Mouse (Mus musculus) embryonic facial prominence, embryonic 13.5 days (tissue): ENCODE results near the gene Kxd1. TPM values are rescaled to one million over a fixed set of nuclear protein-coding genes. Genes with fewer than 3 reads are reported as not detected.

Experiments used
- ATAC-seq: fragments of 200-750 bp; cut with Nextera tagmentation; 2 replicates; pipeline ENCODE4 v1.8.0; 2017; ENCODE audit warnings: low read depth; ENCODE audit not compliant: insufficient number of reproducible peaks, insufficient read depth, low FRiP score, low TSS enrichment
- H3K27ac ChIP-seq: fragments of 300-500 bp; sonication (generic); 2 replicates; pipeline ENCODE4 v1.5.1; 2015; ENCODE audit warnings: moderate library complexity, mild to moderate bottlenecking, inconsistent platforms
- H3K27me3 ChIP-seq: fragments of 300-500 bp; sonication (generic); 2 replicates; pipeline ENCODE4 v1.6.1; 2015; ENCODE audit warnings: mild to moderate bottlenecking, inconsistent platforms
- H3K36me3 ChIP-seq: fragments of 300-500 bp; sonication (generic); 2 replicates; pipeline ENCODE4 v1.6.1; 2015; ENCODE audit warnings: mild to moderate bottlenecking, inconsistent platforms
- H3K4me1 ChIP-seq: fragments of 300-500 bp; sonication (generic); 2 replicates; pipeline ENCODE4 v1.6.1; 2015; ENCODE audit warnings: inconsistent platforms
- H3K4me2 ChIP-seq: fragments of 300-500 bp; sonication (generic); 2 replicates; pipeline ENCODE4 v1.6.1; 2015; ENCODE audit warnings: moderate library complexity, mild to moderate bottlenecking, inconsistent platforms
- H3K4me3 ChIP-seq: fragments of 300-500 bp; sonication (generic); 2 replicates; pipeline ENCODE4 v1.5.1; 2015; ENCODE audit warnings: mild to moderate bottlenecking, inconsistent platforms
- H3K9ac ChIP-seq: fragments of 300-500 bp; sonication (generic); 2 replicates; pipeline ENCODE4 v1.6.1; 2015; ENCODE audit warnings: mild to moderate bottlenecking, inconsistent platforms
- H3K9me3 ChIP-seq: fragments of 300-500 bp; sonication (generic); 2 replicates; pipeline ENCODE4 v1.6.1; 2016; ENCODE audit warnings: inconsistent platforms
- WGBS: fragments of 180-500 bp; shearing (Covaris S2); methylation state at CpG from one replicate; pipeline ENCODE4 v1.1.7; 2015; ENCODE audit warnings: mixed read lengths; 5-methylcytosine and 5-hydroxymethylcytosine counted together
- polyA plus RNA-seq: library from polyadenylated mRNA; unstranded; fragments of >200 nt; fragmentation: Nextera tagmentation; extraction: Ambion mirVana; gene quantifications from 2 replicates; pipeline ENCODE4 v1.2.1, GENCODE M21; 2015

Gene Kxd1
- polyA plus RNA-seq, 1 experiment from 2014 or later, result 59.9 TPM

DNA sequence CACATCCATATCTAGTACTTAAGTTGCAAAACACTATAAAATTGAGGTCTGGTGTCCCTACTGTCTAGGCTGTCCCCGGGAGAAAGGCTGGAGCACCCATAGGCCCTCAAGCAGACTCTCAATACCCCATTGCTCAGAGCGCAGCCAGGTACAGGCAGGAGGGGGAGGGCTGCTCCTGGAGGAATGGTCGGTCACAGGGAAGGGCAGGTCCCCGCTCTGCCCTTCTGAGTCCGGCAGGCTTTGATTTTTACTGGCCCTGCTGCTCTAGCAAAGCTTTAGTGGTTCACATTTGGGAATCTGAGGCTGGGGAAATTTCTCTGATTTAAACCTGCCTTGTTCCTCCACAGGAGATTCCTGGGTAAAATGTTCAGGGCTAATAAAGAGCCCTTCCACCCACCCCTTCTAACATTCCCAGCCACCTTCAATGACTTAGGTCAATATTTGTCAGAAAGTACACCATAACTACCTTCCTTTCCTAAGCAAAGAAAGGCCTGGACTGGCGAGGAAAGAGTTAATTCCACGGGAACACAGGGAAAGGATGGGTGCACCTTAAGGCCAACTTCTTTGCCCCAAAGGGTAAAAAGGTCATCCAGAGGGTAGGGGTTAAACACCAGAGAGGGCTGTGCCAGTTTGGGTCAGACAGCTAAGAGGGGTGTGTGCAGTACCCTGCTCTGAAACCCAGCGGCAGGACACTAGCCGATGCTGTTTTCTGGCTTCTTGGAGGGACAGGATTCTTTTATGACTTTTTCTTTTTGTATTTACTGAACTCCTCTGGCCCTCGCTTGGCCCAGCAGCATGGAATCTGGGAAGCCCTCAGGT lies 37.5 kb downstream of the Kxd1 start:
- ATAC-seq, result no peak
- Histone ChIP-seq H3K27ac (peak overlapping the region; percentile 89), H3K4me1 (peaks cover 85% of the 10 kb centered on the region), H3K9ac (no peak overlapping the region), H3K36me3 (no peaks in the 10 kb centered on the region), H3K27me3 (peaks cover 96% of the 10 kb centered on the region), H3K4me2 (peak overlapping the region; percentile 82), H3K4me3 (peak overlapping the region; percentile 37), H3K9me3 (no peaks in the 10 kb centered on the region)
- 20% methylated on average over 10 of the region's 10 CpGs for WGBS

DNA sequence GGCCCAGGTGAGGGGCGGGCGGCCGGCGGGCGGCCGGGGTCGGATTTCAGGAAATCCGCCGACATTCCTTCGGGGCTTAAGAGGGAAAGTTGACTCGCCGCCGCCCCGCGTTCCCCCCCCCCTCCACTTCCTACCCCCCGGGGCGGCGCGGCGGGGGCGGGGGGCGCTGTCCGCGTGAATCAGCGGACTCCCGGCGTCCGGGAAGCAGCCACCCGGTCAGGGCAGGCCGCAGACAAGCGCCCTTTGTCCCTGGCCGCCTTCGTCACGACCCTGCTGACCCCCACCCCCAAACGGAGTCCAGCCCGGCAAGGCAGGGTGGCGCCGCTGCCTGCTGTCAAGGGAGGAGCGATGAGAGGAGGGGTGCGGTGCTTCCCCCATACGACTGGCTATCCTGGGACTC lies 38.2 kb downstream of the Kxd1 start:
- Histone ChIP-seq H3K4me2 (peak overlapping the region; percentile 74), H3K36me3 (no peaks in the 10 kb centered on the region), H3K4me3 (peak overlapping the region; percentile 37), H3K9ac (peak overlapping the region; percentile 62), H3K27me3 (peaks cover 93% of the 10 kb centered on the region), H3K27ac (peak overlapping the region; percentile 44; the same call in 1 of the 2 replicates), H3K9me3 (no peaks in the 10 kb centered on the region), H3K4me1 (peaks cover 78% of the 10 kb centered on the region)
- WGBS, result under 1% methylated on average over 23 of the region's 41 CpGs
- no peak for ATAC-seq

DNA sequence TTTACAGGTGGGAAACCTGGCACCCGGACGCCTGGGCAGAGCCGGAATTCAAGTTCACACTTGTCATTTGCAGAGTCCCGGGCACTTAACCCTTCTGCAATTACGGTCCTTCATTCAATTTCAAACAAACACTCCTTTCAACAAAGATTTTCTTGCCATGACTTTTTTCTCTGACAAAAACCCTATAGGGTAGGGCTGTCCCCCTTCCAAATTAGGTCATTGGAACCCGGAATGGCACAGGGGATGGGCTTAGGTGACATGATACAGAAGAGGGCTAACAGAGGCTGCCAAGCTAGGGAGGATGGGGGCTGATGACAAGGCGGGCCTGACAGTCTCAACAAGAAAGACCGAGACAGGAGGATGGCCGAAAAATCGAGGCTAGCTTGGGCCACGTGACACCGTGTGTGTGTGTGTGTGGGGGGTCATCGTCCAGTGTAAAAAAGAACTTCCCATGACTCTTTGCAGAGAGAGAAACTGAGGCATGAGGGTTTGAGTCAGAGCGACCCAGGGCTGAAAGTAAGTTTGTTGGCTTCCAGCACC lies 38.8 kb downstream of the Kxd1 start:
- WGBS, result 2% methylated on average over 14 of the region's 14 CpGs

DNA sequence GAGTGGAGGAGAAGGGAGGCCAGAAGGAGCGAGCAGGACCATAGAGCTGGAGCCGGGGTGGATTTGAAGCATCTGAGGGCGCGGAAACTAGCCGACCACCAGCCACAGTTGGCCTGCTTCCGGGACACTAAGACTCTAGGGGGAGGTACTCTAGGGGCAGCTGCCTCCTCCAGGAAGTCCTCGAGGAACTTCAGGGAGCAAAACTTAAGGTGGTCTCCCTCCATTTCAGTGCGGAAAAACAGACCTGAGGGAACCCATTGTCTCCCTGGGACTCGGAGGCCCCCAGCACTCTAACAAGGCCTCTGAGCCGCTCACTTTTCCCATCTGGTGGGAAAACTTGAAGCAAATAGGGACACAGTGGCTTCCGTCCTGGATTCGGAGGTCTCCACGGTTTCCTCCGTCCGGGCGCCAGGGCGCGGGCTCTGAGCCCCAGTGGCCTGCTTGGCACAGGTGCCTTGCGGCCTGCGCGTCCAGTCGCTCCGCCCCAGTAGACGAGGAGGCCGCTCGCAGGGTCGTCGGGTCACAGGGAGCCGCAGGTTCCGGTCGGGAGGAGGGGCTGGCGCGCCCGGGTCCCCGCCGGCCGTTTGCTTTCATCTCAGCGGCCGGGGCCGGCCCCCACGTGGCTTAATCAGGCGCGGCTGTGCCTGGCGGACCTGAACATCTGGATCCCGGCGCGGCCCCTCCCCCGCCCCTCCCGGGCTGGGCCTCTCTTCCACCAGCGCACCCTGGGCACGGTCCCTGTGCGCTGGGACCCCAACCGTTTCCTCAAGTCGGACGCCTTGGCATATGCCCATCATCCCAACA lies 39.6 kb downstream of the Kxd1 start:
- Histone ChIP-seq H3K9me3 (no peaks in the 10 kb centered on the region), H3K9ac (peak overlapping the region; percentile 64), H3K27me3 (peaks cover 79% of the 10 kb centered on the region), H3K4me3 (peak overlapping the region; percentile 37), H3K4me2 (peak overlapping the region; percentile 74), H3K36me3 (no peaks in the 10 kb centered on the region), H3K4me1 (peaks cover 65% of the 10 kb centered on the region), H3K27ac (peak overlapping the region; percentile 55; the same call in 1 of the 2 replicates)
- WGBS, result 3% methylated on average over 52 of the region's 55 CpGs
- ATAC-seq, result 0 out of 2 replicates have a peak, but pooled peaks have one; percentile 18

More for the DNA sequence above, 38.8 kb downstream of the Kxd1 start:
- ATAC-seq, result no peak
- H3K4me2 ChIP-seq, result peak overlapping the region; percentile 74
- peaks cover 87% of the 10 kb centered on the region for H3K27me3 ChIP-seq
- no peaks in the 10 kb centered on the region for H3K9me3 ChIP-seq
- H3K9ac ChIP-seq, result peak overlapping the region; percentile 64
- H3K36me3 ChIP-seq, result no peaks in the 10 kb centered on the region
- peak overlapping the region; percentile 37 for H3K4me3 ChIP-seq
- H3K27ac ChIP-seq, result 0 out of 2 replicates have a peak overlapping the region, but pooled peaks have one; percentile 44
- H3K4me1 ChIP-seq, result peaks cover 72% of the 10 kb centered on the region

DNA sequence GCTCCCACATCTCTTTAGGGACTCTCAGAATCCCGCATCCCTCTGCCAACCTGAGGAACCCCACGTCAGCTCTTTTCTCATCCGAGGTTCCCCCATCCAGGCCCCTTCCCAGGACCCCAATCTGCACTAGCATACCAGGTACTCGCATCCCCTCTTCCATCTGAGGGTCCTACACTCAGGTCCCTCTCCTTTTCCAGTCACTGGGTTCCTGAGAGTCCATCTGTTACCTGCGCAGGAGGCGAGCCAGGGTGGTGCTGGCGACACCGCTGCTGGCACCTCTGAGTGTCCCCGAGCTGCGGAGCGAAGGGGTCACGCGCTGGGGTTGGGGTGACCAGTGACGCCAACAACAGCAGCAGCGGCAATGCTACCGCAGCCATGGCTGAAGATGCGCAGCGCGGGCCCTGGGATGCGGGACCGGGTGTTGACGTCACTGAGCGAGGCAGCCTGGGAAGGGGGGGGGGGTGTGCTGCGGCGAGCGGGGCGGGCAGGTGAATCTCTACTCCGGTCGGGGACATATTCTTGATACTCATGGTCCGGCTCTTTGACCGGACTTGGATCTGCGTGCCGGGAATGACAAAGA lies 40.7 kb downstream of the Kxd1 start, which contains the start of gene Tmem59l:
Tmem59l (minus strand) TSS at position 418 of the 580 bp plus-strand sequence.
- Histone ChIP-seq H3K27me3 (peaks cover 67% of the 10 kb centered on the region), H3K4me2 (peak within 1 kb of the TSS; percentile 74), H3K9me3 (no peaks in the 10 kb centered on the region), H3K36me3 (no peaks in the 10 kb centered on the region), H3K9ac (peak within 1 kb of the TSS; percentile 67), H3K4me1 (peaks cover 57% of the 10 kb centered on the region), H3K27ac (peak within 1 kb of the TSS; percentile 55; the same call in 1 of the 2 replicates), H3K4me3 (peak within 1 kb of the TSS; percentile 44)
- WGBS, result 4% methylated on average over 33 of the region's 33 CpGs
- no peak for ATAC-seq

DNA sequence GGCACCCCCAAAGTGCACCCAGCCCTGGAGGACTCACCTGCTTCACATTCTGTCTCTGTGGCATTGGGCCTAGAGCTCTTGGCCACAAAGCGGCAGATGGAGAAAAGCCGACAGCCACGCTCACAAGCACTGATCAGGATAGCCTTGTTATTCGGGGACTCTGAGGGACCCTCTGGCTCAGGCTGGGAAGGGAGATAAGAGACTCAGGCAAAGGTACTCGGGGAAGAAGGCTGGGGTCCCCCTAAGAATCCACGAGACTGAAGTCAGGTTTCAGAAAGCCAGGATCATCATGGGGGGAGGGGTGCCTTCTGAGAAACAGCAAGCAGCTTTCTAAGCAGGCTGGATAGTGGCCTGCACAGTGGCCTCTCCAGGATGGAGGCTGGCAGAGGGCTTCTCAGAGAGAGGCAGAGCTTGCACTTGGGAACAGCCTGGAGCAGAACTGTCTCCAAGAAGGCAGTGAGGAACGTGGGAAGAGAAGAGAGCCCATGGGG lies 41.5 kb downstream of the Kxd1 start:
- 50% methylated on average over 7 of the region's 7 CpGs for WGBS
- Histone ChIP-seq H3K36me3 (no peaks in the 10 kb centered on the region), H3K4me1 (peaks cover 49% of the 10 kb centered on the region), H3K27me3 (peaks cover 59% of the 10 kb centered on the region), H3K4me2 (peak overlapping the region; percentile 74; the same call in 1 of the 2 replicates), H3K27ac (no peak overlapping the region), H3K9me3 (no peaks in the 10 kb centered on the region), H3K9ac (peak overlapping the region; percentile 67; the same call in 1 of the 2 replicates), H3K4me3 (peak overlapping the region; percentile 44; the same call in 1 of the 2 replicates)
- ATAC-seq, result no peak

DNA sequence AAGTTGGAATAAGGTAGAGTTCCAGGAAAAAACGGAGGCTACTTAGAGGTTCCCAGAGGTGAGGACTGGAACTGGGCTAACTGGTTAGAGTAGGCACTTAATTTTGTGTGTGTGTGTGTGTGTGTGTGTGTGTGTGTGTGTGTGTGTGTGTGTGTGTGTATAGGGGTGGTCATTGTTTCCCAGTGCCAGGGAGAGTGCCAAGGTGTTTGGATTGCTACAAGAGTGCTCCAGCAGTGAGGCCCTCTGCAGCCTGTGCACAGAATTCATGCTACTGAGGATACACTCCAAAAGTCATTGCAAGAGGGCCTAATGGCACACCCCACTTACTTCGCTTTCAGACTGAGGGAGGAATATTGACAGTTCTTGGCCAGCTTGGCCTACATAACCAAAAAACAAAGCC lies 44.8 kb downstream of the Kxd1 start:
- no peak overlapping the region for H3K4me3 ChIP-seq
- 62% methylated on average over 2 of the region's 2 CpGs for WGBS
- H3K9ac ChIP-seq, result no peak overlapping the region
- no peak for ATAC-seq
- H3K4me2 ChIP-seq, result no peak overlapping the region
- no peaks in the 10 kb centered on the region for H3K36me3 ChIP-seq
- peaks cover 16% of the 10 kb centered on the region for H3K4me1 ChIP-seq
- H3K27me3 ChIP-seq, result peaks cover 27% of the 10 kb centered on the region
- H3K9me3 ChIP-seq, result no peaks in the 10 kb centered on the region
- no peak overlapping the region for H3K27ac ChIP-seq

DNA sequence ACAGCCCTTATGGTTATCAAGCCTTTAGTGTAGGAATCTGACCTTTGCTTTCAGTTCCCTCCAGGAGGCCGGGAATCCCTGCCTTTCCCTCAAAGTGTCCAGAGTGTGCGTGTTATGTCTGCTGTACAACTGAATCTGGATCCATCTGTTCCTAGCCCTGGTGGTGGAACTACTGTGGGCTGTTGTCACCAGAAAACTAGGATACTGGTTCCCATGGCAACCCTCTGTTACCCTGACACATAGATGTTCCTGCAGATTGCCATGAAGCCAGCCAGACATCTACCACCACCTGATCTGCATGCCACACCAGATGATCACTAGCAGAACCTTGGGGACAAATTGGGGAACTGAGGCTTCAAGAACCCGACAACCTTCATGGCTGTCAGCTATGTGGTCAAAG lies 45.8 kb downstream of the Kxd1 start:
- ATAC-seq, result no peak
- Histone ChIP-seq H3K9ac (no peak overlapping the region), H3K36me3 (no peaks in the 10 kb centered on the region), H3K4me3 (no peak overlapping the region), H3K27me3 (peaks cover 20% of the 10 kb centered on the region), H3K4me1 (peaks cover 9% of the 10 kb centered on the region), H3K27ac (no peak overlapping the region), H3K9me3 (no peaks in the 10 kb centered on the region), H3K4me2 (no peak overlapping the region)
- WGBS, result 80% methylated on average over 3 of the region's 3 CpGs

DNA sequence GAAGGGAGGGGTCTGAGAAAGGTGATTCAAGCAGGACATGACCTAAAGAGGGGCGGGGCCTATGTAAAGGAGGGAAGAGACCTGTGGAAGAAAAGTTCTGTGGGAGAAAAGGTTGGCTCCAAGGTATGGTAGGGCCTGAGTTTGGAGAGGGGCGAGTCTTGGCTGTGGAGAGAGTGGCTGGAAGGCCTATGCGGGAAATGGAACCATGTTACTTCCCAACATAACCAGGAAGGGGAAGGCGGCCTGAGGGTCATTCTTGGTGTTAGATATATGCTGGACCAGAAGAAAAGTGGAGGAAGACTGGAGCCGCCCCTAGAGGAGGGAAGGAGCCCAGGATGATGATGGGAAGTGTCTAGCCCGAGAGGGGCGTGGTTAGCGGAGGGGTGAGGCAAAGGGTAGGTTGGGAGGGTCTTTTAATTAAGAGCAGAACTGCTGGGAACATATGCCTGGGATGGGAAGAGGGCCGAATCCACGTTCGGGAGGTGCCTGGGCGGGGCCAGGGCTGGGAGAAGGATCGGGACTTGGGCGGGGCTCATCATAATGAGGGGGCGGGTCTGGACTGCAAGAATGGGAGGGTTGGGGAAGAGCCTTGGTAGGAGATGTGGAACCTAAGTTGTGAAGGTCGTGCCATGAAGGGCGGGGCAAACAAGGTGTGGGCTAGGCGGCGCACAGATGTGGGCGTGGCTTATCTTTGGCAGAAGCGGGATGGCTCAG lies 50.3 kb downstream of the Kxd1 start:
- peaks cover 15% of the 10 kb centered on the region for H3K4me1 ChIP-seq
- no peaks in the 10 kb centered on the region for H3K9me3 ChIP-seq
- H3K9ac ChIP-seq, result 0 out of 2 replicates have a peak overlapping the region, but pooled peaks have one; percentile 95
- H3K4me3 ChIP-seq, result peak overlapping the region; percentile 91
- WGBS, result 4% methylated on average over 21 of the region's 21 CpGs
- peak overlapping the region; percentile 88 for H3K4me2 ChIP-seq
- ATAC-seq, result peak; percentile 26
- no peaks in the 10 kb centered on the region for H3K36me3 ChIP-seq
- no peaks in the 10 kb centered on the region for H3K27me3 ChIP-seq
- peak overlapping the region; percentile 55 for H3K27ac ChIP-seq

DNA sequence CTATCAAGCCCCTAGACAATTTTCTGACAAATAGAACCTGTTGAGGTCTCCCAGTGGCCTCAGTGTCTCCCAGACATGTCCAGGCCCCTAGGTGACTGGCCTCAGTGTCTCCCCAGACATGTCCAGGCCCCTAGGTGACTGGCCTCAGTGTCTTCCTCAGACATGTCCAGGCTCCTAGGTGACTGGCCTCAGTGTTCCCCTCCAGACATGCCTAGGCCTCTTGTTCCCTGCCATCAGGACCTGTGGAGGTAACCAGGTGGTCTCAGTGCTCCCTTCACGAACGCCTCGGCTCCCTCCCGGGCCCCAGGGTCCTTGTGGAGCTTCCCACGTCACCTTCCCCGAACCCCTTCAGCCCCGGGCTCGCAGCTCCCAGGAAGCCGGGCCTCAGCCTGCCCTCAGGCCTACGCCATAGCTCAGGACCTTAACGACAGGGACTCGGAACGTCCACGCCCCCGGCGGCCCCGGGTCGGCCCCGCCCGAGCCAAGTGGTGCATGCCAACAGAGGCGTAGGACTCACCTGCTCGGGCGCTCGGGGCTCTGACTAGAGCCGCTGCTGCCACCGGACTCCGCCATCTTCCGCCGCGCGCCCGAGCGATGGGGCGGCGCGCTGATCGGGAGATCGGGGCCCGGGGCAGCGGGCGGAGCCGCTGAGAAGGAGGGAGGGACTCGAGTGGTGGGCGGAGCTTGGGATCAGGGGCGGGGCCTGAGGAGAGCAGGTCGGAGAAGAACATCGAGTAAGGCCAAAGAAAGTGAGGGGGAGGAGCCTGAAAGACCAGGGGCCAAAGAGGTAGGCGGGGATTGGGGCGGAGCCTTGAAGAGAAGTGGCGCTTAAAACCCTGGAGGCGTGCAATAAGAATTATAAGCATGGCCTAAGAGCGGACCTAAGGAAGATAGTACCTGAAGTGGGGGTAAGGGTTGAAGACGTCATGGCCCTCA lies 51.2 kb downstream of the Kxd1 start, which contains the start of gene Klhl26:
Klhl26 (minus strand) TSS at position 636 of the 936 bp plus-strand sequence.
- H3K4me1 ChIP-seq, result peaks cover 15% of the 10 kb centered on the region
- H3K9me3 ChIP-seq, result no peaks in the 10 kb centered on the region
- H3K27ac ChIP-seq, result peak within 1 kb of the TSS; percentile 75
- no peaks in the 10 kb centered on the region for H3K36me3 ChIP-seq
- peak within 1 kb of the TSS; percentile 95 for H3K9ac ChIP-seq
- ATAC-seq, result peak; percentile 90
- H3K4me2 ChIP-seq, result peak within 1 kb of the TSS; percentile 88
- H3K27me3 ChIP-seq, result no peaks in the 10 kb centered on the region
- peak within 1 kb of the TSS; percentile 91 for H3K4me3 ChIP-seq
- WGBS, result under 1% methylated on average over 53 of the region's 53 CpGs
